Mouse (Mus musculus) ES-Bruce4 (cell line): ENCODE results near the gene Atcay. TPM values are rescaled to one million over a fixed set of nuclear protein-coding genes. Genes with fewer than 3 reads are reported as not detected.
"Not testable (repeated sequence)": the region's sequence is repeated elsewhere in the genome, so short reads cannot be mapped to it uniquely, and the experiment has no call there.

ENCODE experiments used
- H3K27ac ChIP-seq: 2 replicates; pipeline ENCODE4 v1.5.1; 2012; ENCODE audit warnings: low read length, inconsistent platforms; ENCODE audit not compliant: insufficient read depth
- H3K27me3 ChIP-seq: 2 replicates; pipeline ENCODE4 v1.6.1; 2012; ENCODE audit warnings: mild to moderate bottlenecking, low read length, inconsistent platforms; ENCODE audit not compliant: control insufficient read depth, poor library complexity, insufficient read depth, severe bottlenecking
- H3K36me3 ChIP-seq: 2 replicates; pipeline ENCODE4 v1.6.1; 2012; ENCODE audit warnings: inconsistent platforms, mild to moderate bottlenecking, low read length, moderate library complexity; ENCODE audit not compliant: control insufficient read depth, poor library complexity, insufficient read depth, severe bottlenecking
- H3K4me1 ChIP-seq: one replicate; pipeline ENCODE4 v1.8.1; 2011; ENCODE audit warnings: low read length; ENCODE audit not compliant: control insufficient read depth, insufficient read depth
- H3K4me3 ChIP-seq: 2 replicates; pipeline ENCODE4 v1.5.1; 2011; ENCODE audit warnings: low read depth, mild to moderate bottlenecking, low read length
- H3K9ac ChIP-seq: 2 replicates; pipeline ENCODE4 v1.6.1; 2012; ENCODE audit warnings: low read depth, mild to moderate bottlenecking, inconsistent platforms; ENCODE audit not compliant: poor library complexity, severe bottlenecking
- H3K9me3 ChIP-seq: replicated peaks from 2 replicates; pipeline ENCODE4 v1.6.1; 2012; ENCODE audit warnings: mild to moderate bottlenecking, low read length, inconsistent platforms; ENCODE audit not compliant: control insufficient read depth, poor library complexity, insufficient read depth, severe bottlenecking
- CTCF ChIP-seq: IDR thresholded peaks from one replicate; pipeline ENCODE4 v1.8.1; 2011; ENCODE audit warnings: low read depth, low read length
- EP300 ChIP-seq: IDR thresholded peaks from 2 replicates; pipeline ENCODE4 v1.6.1; 2011; ENCODE audit warnings: low read depth, low read length; ENCODE audit not compliant: insufficient read depth
- POLR2A ChIP-seq: IDR thresholded peaks from one replicate; pipeline ENCODE4 v1.8.1; 2011; ENCODE audit warnings: low read length; ENCODE audit not compliant: insufficient read depth
- polyA plus RNA-seq: library from polyadenylated mRNA; stranded (reverse); fragments of >200 nt; gene quantifications from 2 replicates; pipeline ENCODE4 v1.2.4, GENCODE M21; 2011; ENCODE audit warnings: low read depth; ENCODE audit not compliant: missing spikeins, insufficient read depth, insufficient read length

The Atcay gene
- polyA plus RNA-seq, 1 experiment: 0.91 TPM

- H3K9ac ChIP-seq: peak overlapping the region; percentile 37; the same call in 1 of the 2 replicates
- H3K9me3 ChIP-seq: no peaks in the 10 kb centered on the region
- H3K4me1 ChIP-seq: no peaks in the 10 kb centered on the region
- no peaks in the 10 kb centered on the region for H3K27me3 ChIP-seq
- H3K4me3 ChIP-seq: peak overlapping the region; percentile 55
- peak overlapping the region; percentile 39 for H3K27ac ChIP-seq
- peaks cover 41% of the 10 kb centered on the region for H3K36me3 ChIP-seq
- TF ChIP-seq EP300 (no peak), POLR2A (no peak), CTCF (no peak)
These were observed 54.6 kb downstream of the Atcay start for GRCm38 (mm10) chr10:81175936-81176465.

GRCm38 (mm10) chr10:81175345-81175701, 55.3 kb downstream of the Atcay start:
- H3K36me3 ChIP-seq: peaks cover 34% of the 10 kb centered on the region
- H3K9ac ChIP-seq: peak overlapping the region; percentile 37; the same call in 1 of the 2 replicates
- H3K27me3 ChIP-seq, H3K4me1 ChIP-seq, H3K4me3 ChIP-seq, H3K9me3 ChIP-seq: not testable (repeated sequence)
- peak overlapping the region; percentile 39; the same call in 1 of the 2 replicates for H3K27ac ChIP-seq

DNA sequence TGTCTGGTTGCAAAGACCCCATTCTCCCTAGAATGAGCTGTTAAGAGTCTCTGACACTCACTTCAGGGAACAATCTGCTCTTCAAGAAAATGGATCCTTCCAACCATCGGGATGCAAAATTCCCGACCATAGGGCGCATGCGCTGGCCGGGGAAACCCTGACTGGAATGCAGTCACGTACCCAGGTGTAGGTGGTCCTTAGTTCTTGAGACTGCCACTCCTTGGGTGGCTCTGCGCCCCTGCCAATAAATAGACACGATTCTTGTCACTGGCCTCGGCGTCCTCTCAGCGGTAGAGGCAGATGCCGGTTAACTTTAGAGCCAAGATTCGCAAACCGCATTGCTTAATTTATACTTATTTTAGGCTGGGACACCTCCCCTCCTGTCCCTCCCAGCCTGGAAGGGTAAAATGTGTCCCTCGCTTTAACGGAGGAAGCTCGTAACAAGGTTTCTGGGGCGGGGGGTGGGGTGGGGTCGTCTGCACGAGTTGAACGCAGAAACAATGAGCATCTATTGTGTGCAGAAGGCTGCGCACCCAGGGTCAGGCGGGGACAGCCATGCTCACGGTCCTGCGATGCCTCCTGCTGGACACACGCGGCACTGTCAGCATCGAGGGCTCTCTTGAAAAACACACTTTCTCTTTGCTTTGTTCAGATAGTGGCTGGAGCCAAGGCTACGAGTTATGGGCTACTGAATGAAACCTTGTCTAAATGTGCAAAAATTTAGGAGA, 55.9 kb downstream of the Atcay start:
- Histone ChIP-seq H3K36me3 (peaks cover 29% of the 10 kb centered on the region), H3K4me1 (no peaks in the 10 kb centered on the region), H3K27me3 (no peaks in the 10 kb centered on the region), H3K27ac (peak overlapping the region; percentile 64), H3K9me3 (no peaks in the 10 kb centered on the region), H3K9ac (peak overlapping the region; percentile 37), H3K4me3 (peak overlapping the region; percentile 68)
- TF ChIP-seq EP300 (no peak), CTCF (no peak), POLR2A (no peak)

DNA sequence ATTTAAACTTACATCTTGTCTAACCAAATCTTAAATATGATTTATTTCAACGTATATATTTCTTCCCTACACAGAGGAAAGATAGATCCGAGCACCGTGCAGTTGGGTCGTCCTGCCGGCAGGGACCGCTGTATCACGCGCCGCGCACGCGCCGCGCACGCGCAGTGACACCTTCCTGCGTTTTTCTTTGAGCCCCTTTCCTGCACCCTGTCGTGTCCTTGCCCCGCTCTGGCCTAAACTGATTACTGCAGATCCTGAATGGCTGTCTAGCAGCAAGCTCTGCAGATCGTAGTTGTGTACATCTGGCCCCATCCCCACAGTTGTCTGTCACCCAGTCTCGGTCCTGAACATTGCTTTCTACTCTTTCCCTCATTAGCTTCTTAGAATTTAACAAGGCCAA, 57.5 kb downstream of the Atcay start:
- TF ChIP-seq EP300: no peak
- TF ChIP-seq POLR2A: no peak
- TF ChIP-seq CTCF: no peak
- peak overlapping the region; percentile 29 for H3K9ac ChIP-seq
- no peaks in the 10 kb centered on the region for H3K4me1 ChIP-seq
- no peaks in the 10 kb centered on the region for H3K9me3 ChIP-seq
- H3K36me3 ChIP-seq: peaks cover 13% of the 10 kb centered on the region
- H3K27me3 ChIP-seq: no peaks in the 10 kb centered on the region
- peak overlapping the region; percentile 44 for H3K4me3 ChIP-seq
- peak overlapping the region; percentile 79 for H3K27ac ChIP-seq

DNA sequence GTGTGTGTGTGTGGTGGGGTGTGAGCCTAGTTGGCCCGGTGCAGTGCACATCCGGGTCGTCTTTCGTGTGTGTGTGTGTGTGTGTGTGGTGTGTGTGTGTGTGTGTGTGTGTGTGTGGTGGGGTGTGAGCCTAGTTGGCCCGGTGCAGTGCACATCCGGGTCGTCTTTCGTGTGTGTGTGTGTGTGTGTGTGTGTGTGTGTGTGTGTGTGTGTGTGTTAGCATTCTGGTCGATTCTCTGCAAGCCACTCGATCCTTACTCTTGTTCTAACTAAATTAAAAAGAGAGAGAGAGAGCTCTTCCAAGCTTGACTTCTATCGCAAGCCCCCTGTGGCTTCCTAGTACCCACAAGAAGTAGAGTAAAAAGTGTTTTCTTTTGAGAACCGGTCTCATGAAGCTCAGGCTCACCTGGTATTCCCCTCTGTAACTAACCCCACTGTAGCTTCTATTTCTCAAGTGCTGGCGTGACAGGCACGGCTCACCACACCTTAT, 61.2 kb downstream of the Atcay start:
- H3K4me3 ChIP-seq: 0 out of 2 replicates have a peak overlapping the region, but pooled peaks have one; percentile 29
- not testable (repeated sequence) for H3K36me3 ChIP-seq, H3K27ac ChIP-seq, H3K27me3 ChIP-seq, H3K4me1 ChIP-seq, H3K9me3 ChIP-seq
- peak overlapping the region; percentile 35; the same call in 1 of the 2 replicates for H3K9ac ChIP-seq

DNA sequence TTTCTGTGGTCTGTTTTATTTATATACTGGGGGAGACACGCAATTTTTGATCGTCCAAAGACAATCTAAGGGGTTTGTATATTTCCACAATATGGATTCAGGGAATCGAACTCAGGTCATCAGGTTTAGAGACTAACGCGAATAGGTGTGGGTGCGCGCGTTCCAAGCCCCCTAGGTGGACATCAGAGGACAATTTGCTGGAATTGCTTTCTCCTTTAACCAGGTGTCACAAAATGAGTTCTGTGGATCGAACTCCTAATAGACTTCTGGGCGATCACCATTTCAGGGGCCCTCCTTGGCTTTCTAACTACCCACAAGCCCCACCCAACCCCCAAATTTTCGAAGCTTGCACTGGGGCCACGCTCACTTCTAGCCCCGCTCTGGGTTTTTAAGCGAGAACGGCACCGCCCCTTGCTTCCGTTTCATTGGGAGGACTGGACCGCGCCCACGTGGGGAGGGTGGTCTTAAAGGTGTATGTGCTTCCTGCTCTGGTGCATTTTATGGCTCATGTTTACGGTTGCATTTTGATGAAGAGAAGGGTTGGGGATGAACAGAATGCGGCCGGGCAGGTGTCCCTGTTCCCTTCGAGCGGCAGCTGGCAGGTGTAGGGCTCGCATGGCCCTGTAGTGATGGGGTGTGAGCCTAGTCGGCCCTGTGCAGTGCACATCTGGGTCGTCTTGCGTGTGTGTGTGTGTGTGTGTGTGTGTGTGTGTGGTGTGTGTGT, 62.0 kb downstream of the Atcay start:
- H3K9me3 ChIP-seq: no peaks in the 10 kb centered on the region
- H3K27ac ChIP-seq: peak overlapping the region; percentile 89
- no peaks in the 10 kb centered on the region for H3K27me3 ChIP-seq
- peak overlapping the region; percentile 79 for H3K9ac ChIP-seq
- no peaks in the 10 kb centered on the region for H3K4me1 ChIP-seq
- peak; percentile 39 for TF ChIP-seq POLR2A
- TF ChIP-seq EP300: no peak
- H3K36me3 ChIP-seq: peaks cover 3% of the 10 kb centered on the region; the same call in 1 of the 2 replicates
- H3K4me3 ChIP-seq: peak overlapping the region; percentile 82
